Mouse (Mus musculus) gastrocnemius, postnatal 4 days (tissue): ENCODE data around the gene Mroh2a. TPM values are rescaled to one million over a fixed set of nuclear protein-coding genes. Genes with fewer than 3 reads are reported as not detected.

Experiments
- DNase-seq, 2 experiments: peaks; one replicate each; pipeline ENCODE4 v3.0.0; 2021 to 2022; ENCODE audit warnings: low spot score in 2 of 2, mixed read lengths in 2 of 2
- total RNA-seq, 2 experiments: library from RNA; stranded (reverse); gene quantifications; 2 replicates each; pipeline ENCODE4 v1.2.3; 2021

Gene Mroh2a
- total RNA-seq, 2 experiments from 2014 or later = 0.13 TPM; not detected in 1

- DNase-seq = no peak
Measured at GRCm38 (mm10) chr1:88307180-88307579, 80.4 kb downstream of the Mroh2a start.

GRCm38 (mm10) chr1:88309020-88309419 lies 82.2 kb downstream of the Mroh2a start:
- no peak for DNase-seq

- no peak for DNase-seq
Measured at GRCm38 (mm10) chr1:88309905-88310304, 83.1 kb downstream of the Mroh2a start.

GRCm38 (mm10) chr1:88310349-88310748 lies 83.6 kb downstream of the Mroh2a start:
- no peak for DNase-seq

Other genes starting within 250 kb of the Mroh2a start
- gene Usp40, start 218.4 kb upstream of the Mroh2a start, total RNA-seq = 10 to 100 TPM; 22.8 to 26.0 TPM
- gene Ugt1a10, start 171.6 kb upstream of the Mroh2a start, total RNA-seq = not detected
- not detected for gene Ugt1a9, start 156.2 kb upstream of the Mroh2a start, total RNA-seq
- gene Ugt1a8, start 139.2 kb upstream of the Mroh2a start, total RNA-seq = not detected
- gene Ugt1a7c, start 131.9 kb upstream of the Mroh2a start, total RNA-seq = 1 to 10 TPM; 2.4 to 3.0 TPM
- gene Ugt1a6b, start 123.7 kb upstream of the Mroh2a start, total RNA-seq = 1 to 10 TPM in 1 of 2 experiments, under 1 TPM in 1; 0.81 to 1.5 TPM
- 1 to 10 TPM; 1.9 to 2.0 TPM for gene Ugt1a6a, start 92.2 kb upstream of the Mroh2a start, total RNA-seq
- gene Ugt1a5, start 61.0 kb upstream of the Mroh2a start, total RNA-seq = under 1 TPM in 1 of 2 experiments, not detected in 1; 0.27 TPM
- gene Ugt1a2, start 26.4 kb upstream of the Mroh2a start, total RNA-seq = not detected
- gene Dnajb3, start 21.2 kb upstream of the Mroh2a start, total RNA-seq = 1 to 10 TPM; 3.8 to 4.9 TPM
- gene Ugt1a1, start 15.0 kb upstream of the Mroh2a start, total RNA-seq = 1 to 10 TPM in 1 of 2 experiments, under 1 TPM in 1; 0.12 to 1.3 TPM
- gene Hjurp, start 50.6 kb downstream of the Mroh2a start, total RNA-seq = 10 to 100 TPM; 80.5 to 88.1 TPM
- not detected for gene Trpm8, start 50.7 kb downstream of the Mroh2a start, total RNA-seq
- gene Spp2, start 180.0 kb downstream of the Mroh2a start, total RNA-seq = under 1 TPM in 1 of 2 experiments, not detected in 1; 0.86 TPM